Mouse (Mus musculus) stomach, embryonic 16.5 days (tissue): ENCODE data around the gene Gm49776. TPM values are rescaled to one million over a fixed set of nuclear protein-coding genes. Genes with fewer than 3 reads are reported as not detected.
"Not testable (repeated sequence)": the region's sequence is repeated elsewhere in the genome, so short reads cannot be mapped to it uniquely, and the experiment has no call there.

Experiments used
- ATAC-seq: fragments of 200-750 bp; cut with Nextera tagmentation; 2 replicates; pipeline ENCODE4 v1.8.0; 2017; ENCODE audit warnings: moderate number of reproducible peaks, moderate TSS enrichment; ENCODE audit not compliant: insufficient read depth, low FRiP score
- H3K27ac ChIP-seq: fragments of 300-500 bp; sonication (generic); 2 replicates; pipeline ENCODE4 v1.5.1; 2014; ENCODE audit warnings: low read length
- H3K27me3 ChIP-seq: fragments of 300-500 bp; sonication (generic); 2 replicates; pipeline ENCODE4 v1.6.1; 2014; ENCODE audit warnings: low read length, control low read depth, mixed read lengths; ENCODE audit not compliant: control insufficient read depth, insufficient read depth
- H3K36me3 ChIP-seq: fragments of 300-500 bp; sonication (generic); 2 replicates; pipeline ENCODE4 v1.6.1; 2014; ENCODE audit warnings: low read length; ENCODE audit not compliant: control insufficient read depth, insufficient read depth
- H3K4me1 ChIP-seq: fragments of 300-500 bp; sonication (generic); 2 replicates; pipeline ENCODE4 v1.6.1; 2014; ENCODE audit warnings: low read length, control low read depth, mixed read lengths; ENCODE audit not compliant: control insufficient read depth, insufficient read depth
- H3K4me2 ChIP-seq: fragments of 300-500 bp; sonication (generic); 2 replicates; pipeline ENCODE4 v1.6.1; 2014; ENCODE audit warnings: low read depth, low read length, mixed read lengths
- H3K4me3 ChIP-seq: fragments of 300-500 bp; sonication (generic); replicated peaks from 2 replicates; pipeline ENCODE4 v1.5.1; 2014; ENCODE audit warnings: mild to moderate bottlenecking, low read length
- H3K9ac ChIP-seq: fragments of 300-500 bp; sonication (generic); 2 replicates; pipeline ENCODE4 v1.6.1; 2014; ENCODE audit warnings: low read length
- H3K9me3 ChIP-seq: fragments of 300-500 bp; sonication (generic); replicated peaks from 2 replicates; pipeline ENCODE4 v1.6.1; 2016; ENCODE audit warnings: low read length, control low read depth; ENCODE audit not compliant: control insufficient read depth
- WGBS: fragments of 180-500 bp; shearing (Covaris S2); extraction: QIAGEN DNeasy Blood & Tissue Kit; methylation state at CpG from one replicate; pipeline ENCODE4 v1.1.7; 2014; 5-methylcytosine and 5-hydroxymethylcytosine counted together
- polyA plus RNA-seq: library from polyadenylated mRNA; unstranded; fragments of >200 nt; fragmentation: Nextera tagmentation; extraction: Ambion mirVana; gene quantifications from 2 replicates; pipeline ENCODE4 v1.2.1, GENCODE M21; 2015

Gene Gm49776
- polyA plus RNA-seq = not detected in 2 replicates

- H3K27me3 ChIP-seq = no peaks in the 10 kb centered on the region
- WGBS = 92% methylated on average over 2 of the region's 2 CpGs
- H3K9me3 ChIP-seq = no peaks in the 10 kb centered on the region
- no peak within 1 kb of the TSS for H3K4me3 ChIP-seq
- no peak within 1 kb of the TSS for H3K9ac ChIP-seq
- H3K27ac ChIP-seq = no peak within 1 kb of the TSS
- peaks cover 50% of the 10 kb centered on the region for H3K36me3 ChIP-seq
- H3K4me2 ChIP-seq = no peak within 1 kb of the TSS
- ATAC-seq = no peak
- no peaks in the 10 kb centered on the region for H3K4me1 ChIP-seq
These were observed at the start of gene Gm49776 for GRCm38 (mm10) chr16:18258221-18258620. TSS of gene Gm49776 (minus strand) at chr16:18258321.

- H3K9me3 ChIP-seq, ATAC-seq, H3K36me3 ChIP-seq, H3K27me3 ChIP-seq: not testable (repeated sequence)
- Histone ChIP-seq H3K4me3 (peak overlapping the region; percentile 77), H3K9ac (peak overlapping the region; percentile 61), H3K27ac (peak overlapping the region; percentile 62; the same call in 1 of the 2 replicates), H3K4me2 (peak overlapping the region; percentile 51), H3K4me1 (peaks cover 21% of the 10 kb centered on the region)
- WGBS = 0% methylated on average over 10 of the region's 10 CpGs
These were observed 31.5 kb upstream of the Gm49776 start for GRCm38 (mm10) chr16:18289614-18290013.

GRCm38 (mm10) chr16:18289067-18289588, 31.0 kb upstream of the Gm49776 start, which contains the start of gene Dgcr8:
TSS of gene Dgcr8 (minus strand) at chr16:18289246.
- peak; percentile 99 for ATAC-seq
- Histone ChIP-seq H3K9ac (peak within 1 kb of the TSS; percentile 99), H3K4me3 (peak within 1 kb of the TSS; percentile 77), H3K4me2 (peak within 1 kb of the TSS; percentile 96), H3K27ac (peak within 1 kb of the TSS; percentile 94), H3K9me3 (no peaks in the 10 kb centered on the region), H3K36me3 (peaks cover 4% of the 10 kb centered on the region), H3K27me3 (no peaks in the 10 kb centered on the region), H3K4me1 (peaks cover 21% of the 10 kb centered on the region)
- under 1% methylated on average over 71 of the region's 71 CpGs for WGBS

DNA sequence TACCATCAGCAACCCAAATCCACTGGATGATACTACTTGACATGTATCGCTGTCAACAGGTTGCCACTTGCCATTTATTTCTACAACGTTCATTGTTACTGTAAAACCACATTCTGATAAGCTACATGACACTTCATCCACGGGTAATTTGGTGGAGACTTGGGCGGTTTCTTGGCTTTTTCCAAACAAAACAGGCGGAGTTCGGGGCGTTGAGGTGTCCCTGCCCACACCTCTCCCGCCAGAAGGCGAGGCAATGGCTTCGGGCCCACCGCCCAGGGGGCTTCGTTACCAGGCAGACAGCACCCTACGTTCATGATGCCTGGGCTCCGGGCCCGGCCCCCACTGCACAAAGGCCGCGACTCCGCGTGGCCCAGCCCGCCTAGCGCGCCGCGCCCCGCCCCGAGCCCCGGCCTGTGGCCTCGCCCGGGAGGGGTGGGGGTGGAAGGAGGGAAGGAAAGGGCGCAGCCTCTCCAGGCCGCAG, 30.5 kb upstream of the Gm49776 start:
- Histone ChIP-seq H3K36me3 (peaks cover 9% of the 10 kb centered on the region), H3K4me1 (peaks cover 21% of the 10 kb centered on the region), H3K27me3 (no peaks in the 10 kb centered on the region), H3K9ac (peak overlapping the region; percentile 99), H3K9me3 (no peaks in the 10 kb centered on the region), H3K27ac (peak overlapping the region; percentile 94), H3K4me2 (peak overlapping the region; percentile 96), H3K4me3 (peak overlapping the region; percentile 77)
- WGBS = under 1% methylated on average over 31 of the region's 31 CpGs
- ATAC-seq = peak; percentile 88

GRCm38 (mm10) chr16:18288166-18288565, 30.0 kb upstream of the Gm49776 start:
- peak overlapping the region; percentile 99 for H3K9ac ChIP-seq
- H3K4me3 ChIP-seq = peak overlapping the region; percentile 77
- no peaks in the 10 kb centered on the region for H3K9me3 ChIP-seq
- peaks cover 12% of the 10 kb centered on the region for H3K36me3 ChIP-seq
- no peaks in the 10 kb centered on the region for H3K27me3 ChIP-seq
- H3K4me2 ChIP-seq = peak overlapping the region; percentile 96
- WGBS = under 1% methylated on average over 4 of the region's 4 CpGs
- peak overlapping the region; percentile 94 for H3K27ac ChIP-seq
- ATAC-seq = no peak
- peaks cover 21% of the 10 kb centered on the region for H3K4me1 ChIP-seq

DNA sequence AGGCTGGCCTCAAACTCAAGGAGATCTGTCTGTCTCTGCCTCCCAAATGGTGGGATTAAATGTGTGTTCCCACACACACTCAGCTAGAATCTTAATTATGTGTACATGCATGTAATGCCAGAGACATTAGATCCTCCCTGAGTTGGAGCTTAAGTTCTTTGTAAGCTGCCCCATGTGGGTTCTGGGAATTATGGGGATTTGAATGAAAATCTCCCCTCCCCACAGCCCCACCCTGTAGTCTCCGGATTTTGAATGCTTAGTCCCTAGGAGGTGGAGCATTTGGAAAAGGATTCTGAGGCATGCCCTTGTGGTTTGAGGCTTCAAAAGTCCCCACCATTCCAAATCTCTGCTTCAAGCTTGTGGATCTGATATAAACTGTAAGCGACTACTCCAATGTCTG, 17.0 kb upstream of the Gm49776 start:
- H3K36me3 ChIP-seq = peaks cover 56% of the 10 kb centered on the region
- no peaks in the 10 kb centered on the region for H3K27me3 ChIP-seq
- H3K9ac ChIP-seq = no peak overlapping the region
- no peak overlapping the region for H3K4me3 ChIP-seq
- no peaks in the 10 kb centered on the region for H3K4me1 ChIP-seq
- no peak overlapping the region for H3K4me2 ChIP-seq
- WGBS = 79% methylated on average over 2 of the region's 2 CpGs
- no peak overlapping the region for H3K27ac ChIP-seq
- H3K9me3 ChIP-seq = no peaks in the 10 kb centered on the region
- no peak for ATAC-seq

DNA sequence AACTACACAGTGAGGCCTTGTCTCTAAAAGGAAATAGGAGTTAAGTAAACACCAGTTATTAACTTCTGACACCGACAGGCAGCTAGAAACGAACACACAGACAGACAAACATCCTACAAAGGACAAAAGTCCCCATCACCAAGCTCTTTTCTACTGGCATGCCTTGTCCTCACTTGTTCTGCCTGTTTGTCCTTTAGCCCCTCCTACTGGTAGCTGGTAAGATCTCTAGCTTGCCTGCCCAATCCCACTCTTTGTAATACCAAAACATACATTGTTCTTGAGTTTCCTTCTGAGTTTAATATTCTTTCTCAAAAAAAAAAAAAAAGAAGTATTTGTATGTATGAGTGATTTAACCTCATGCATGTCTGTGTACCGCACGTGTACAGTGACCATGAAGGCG, 10.1 kb upstream of the Gm49776 start:
- Histone ChIP-seq H3K4me3 (no peak overlapping the region), H3K9ac (no peak overlapping the region), H3K4me2 (no peak overlapping the region), H3K36me3 (peaks cover 34% of the 10 kb centered on the region), H3K27ac (no peak overlapping the region), H3K4me1 (no peaks in the 10 kb centered on the region), H3K9me3 (no peaks in the 10 kb centered on the region), H3K27me3 (no peaks in the 10 kb centered on the region)
- ATAC-seq = no peak
- 87% methylated on average over 5 of the region's 5 CpGs for WGBS

GRCm38 (mm10) chr16:18265024-18265423, 6.9 kb upstream of the Gm49776 start:
- Histone ChIP-seq H3K4me2 (no peak overlapping the region), H3K9ac (no peak overlapping the region), H3K4me3 (no peak overlapping the region), H3K9me3 (no peaks in the 10 kb centered on the region), H3K27me3 (no peaks in the 10 kb centered on the region), H3K4me1 (no peaks in the 10 kb centered on the region), H3K27ac (no peak overlapping the region), H3K36me3 (peaks cover 26% of the 10 kb centered on the region)
- WGBS = 92% methylated on average over 2 of the region's 2 CpGs
- ATAC-seq = no peak

DNA sequence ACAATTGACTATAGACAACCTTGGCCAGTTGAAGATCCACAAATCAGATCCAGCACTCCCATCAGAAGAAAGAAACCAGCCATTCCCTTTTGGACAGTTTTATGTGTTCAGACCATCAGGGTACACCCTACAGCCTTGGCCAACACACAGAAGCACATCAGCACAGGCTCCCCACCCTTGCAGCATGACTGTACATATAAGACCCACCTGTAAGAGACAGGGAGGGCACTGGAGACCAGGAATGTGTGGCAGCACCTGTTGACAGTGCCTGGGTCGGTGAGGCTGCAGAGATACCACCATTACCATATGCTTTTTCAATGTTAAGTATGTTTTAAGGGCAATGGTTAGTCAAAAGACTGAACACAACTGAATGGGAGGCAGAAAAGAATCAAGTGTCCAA, 4.3 kb downstream of the Gm49776 start:
- no peak overlapping the region for H3K4me2 ChIP-seq
- peaks cover 19% of the 10 kb centered on the region for H3K4me1 ChIP-seq
- no peaks in the 10 kb centered on the region for H3K9me3 ChIP-seq
- WGBS = 70% methylated on average over 1 of the region's 1 CpGs
- H3K4me3 ChIP-seq = no peak overlapping the region
- no peaks in the 10 kb centered on the region for H3K27me3 ChIP-seq
- ATAC-seq = no peak
- peaks cover 34% of the 10 kb centered on the region for H3K36me3 ChIP-seq
- no peak overlapping the region for H3K27ac ChIP-seq
- no peak overlapping the region for H3K9ac ChIP-seq
